Mouse (Mus musculus) gastrocnemius, adult 2 months (tissue): Measurements from ENCODE around the gene Dcbld1. TPM values are rescaled to one million over a fixed set of nuclear protein-coding genes. Genes with fewer than 3 reads are reported as not detected.

Source experiments
- DNase-seq: peaks from one replicate; pipeline ENCODE4 v3.0.0; 2022
- H3K27ac ChIP-seq: fragments of 200-600 bp; 2 replicates; pipeline ENCODE4 v1.8.1; 2022; ENCODE audit warnings: mild to moderate bottlenecking
- H3K4me3 ChIP-seq: fragments of 200-600 bp; 2 replicates; pipeline ENCODE4 v1.8.1; 2022; ENCODE audit warnings: mild to moderate bottlenecking, moderate library complexity
- CTCF ChIP-seq: fragments of 200-600 bp; IDR thresholded peaks from 2 replicates; pipeline ENCODE4 v1.8.1; 2022; ENCODE audit warnings: antibody characterized with exemption, mild to moderate bottlenecking, moderate library complexity
- intact Hi-C: fragments of 180-260 bp; cut with DNase I; formaldehyde crosslinking; loops from one replicate; pipeline ENCODE4 v1.15.1; 2025
- total RNA-seq, 2 experiments: library from RNA; stranded (reverse); gene quantifications; 2 replicates each; pipeline ENCODE4 v1.2.3; 2021

Dcbld1 gene
- total RNA-seq, 2 experiments from 2014 or later: 1.3 to 1.8 TPM

DNA sequence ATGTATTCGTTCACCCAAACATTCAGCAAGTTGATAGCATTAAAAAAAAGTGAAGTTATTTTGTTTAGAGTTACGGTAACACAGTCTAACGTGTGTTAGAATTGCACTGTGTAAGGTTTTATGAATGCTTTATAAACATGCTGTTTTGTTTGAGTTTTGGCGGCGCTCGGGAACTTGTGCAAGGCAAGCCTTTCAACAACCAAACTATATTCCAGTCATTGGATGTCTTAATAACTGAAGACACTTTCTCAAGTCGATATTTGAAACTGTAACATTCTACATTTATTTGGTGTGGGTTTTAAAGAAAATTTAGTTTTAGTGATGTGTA lies 1.2 kb downstream of the Dcbld1 start:
- intact Hi-C loops: loop anchor here (10.0 kb wide), 1 partner anchor 180 kb away; the partner anchor contains the start of gene Nus1
- no peak for TF ChIP-seq CTCF
- peak overlapping the region; percentile 96 for H3K4me3 ChIP-seq

DNA sequence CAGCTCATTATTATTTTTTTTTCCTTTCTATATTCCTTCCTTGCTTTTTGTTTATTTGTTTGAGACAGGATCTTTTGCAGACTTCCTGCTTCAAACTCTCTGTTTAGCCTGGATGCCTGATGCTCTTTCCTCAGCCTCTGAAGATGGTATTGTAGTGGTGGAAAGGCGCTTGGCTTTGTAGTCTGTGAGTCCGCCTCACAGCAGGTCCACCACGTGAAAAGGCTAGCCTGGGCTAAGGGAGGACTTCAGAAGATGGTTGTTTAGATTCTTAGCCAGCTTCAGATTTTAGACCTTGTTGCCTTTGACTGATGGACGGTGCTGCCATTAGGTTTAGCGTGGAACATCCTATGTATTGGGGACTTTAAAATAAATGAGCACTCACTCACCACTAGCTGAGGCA lies 2.0 kb downstream of the Dcbld1 start:
- Histone ChIP-seq H3K27ac (no peak overlapping the region), H3K4me3 (peak overlapping the region; percentile 96)
- DNase-seq: no peak
- TF ChIP-seq CTCF: no peak
- intact Hi-C loops: loop anchor here (10.0 kb wide), 1 partner anchor 179 kb away; the partner anchor contains the start of gene Nus1

More for the DNA sequence above, 1.2 kb downstream of the Dcbld1 start:
- peak overlapping the region; percentile 88; the same call in 1 of the 2 replicates for H3K27ac ChIP-seq
- no peak for DNase-seq

DNA sequence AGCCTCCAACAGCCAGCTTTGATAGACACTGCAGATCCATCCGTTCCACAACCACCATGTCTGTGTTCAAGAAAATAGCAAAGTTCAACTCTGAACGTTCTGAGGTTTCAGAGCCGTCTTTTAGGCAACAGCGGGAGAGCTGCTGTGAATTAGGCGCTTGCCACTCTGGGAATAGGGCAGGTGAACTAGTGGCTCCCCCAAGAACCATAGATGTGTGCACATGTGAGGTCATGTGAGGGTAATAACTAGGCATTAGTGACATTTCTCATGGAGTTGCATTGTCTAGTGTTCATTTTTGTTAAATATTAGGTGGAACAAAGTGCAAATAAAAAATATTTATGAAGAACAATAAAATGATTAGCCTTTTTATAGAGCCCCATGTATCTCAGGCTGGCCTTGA lies 8.6 kb downstream of the Dcbld1 start:
- Histone ChIP-seq H3K4me3 (no peak overlapping the region), H3K27ac (no peak overlapping the region)
- TF ChIP-seq CTCF: no peak
- no peak for DNase-seq
- intact Hi-C loops: no loop called here

DNA sequence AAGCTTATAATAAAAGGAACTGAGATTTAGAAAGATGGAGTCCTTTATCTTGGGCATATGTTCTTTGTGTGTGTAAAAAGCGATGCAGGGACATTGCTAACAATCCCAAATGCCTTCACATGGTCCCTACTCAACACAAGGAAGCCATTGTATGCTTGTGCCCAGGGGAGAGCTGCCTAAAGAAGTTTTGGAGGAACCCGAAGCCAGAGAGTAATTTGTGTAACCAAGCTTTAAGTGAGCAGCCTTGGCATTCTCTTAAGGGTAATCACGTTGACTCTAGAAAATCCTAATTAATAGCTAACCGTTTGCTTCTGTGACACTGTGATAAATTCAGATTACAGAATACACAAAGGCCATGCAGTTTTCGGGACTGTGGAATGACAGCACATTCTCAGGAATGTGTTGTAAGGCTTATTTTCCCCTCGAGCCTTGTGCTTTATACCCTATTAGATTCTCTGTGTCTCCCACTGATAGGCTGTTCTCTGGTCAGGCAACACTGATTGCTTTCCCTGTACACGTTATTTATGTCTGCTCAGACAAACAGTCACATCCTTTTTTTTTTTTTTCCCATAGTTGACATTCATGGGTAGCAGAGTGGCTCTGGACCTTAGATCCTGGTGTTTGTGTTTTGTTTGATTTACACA lies 9.4 kb downstream of the Dcbld1 start:
- no peak for DNase-seq
- intact Hi-C loops: no loop called here
- no peak for TF ChIP-seq CTCF

DNA sequence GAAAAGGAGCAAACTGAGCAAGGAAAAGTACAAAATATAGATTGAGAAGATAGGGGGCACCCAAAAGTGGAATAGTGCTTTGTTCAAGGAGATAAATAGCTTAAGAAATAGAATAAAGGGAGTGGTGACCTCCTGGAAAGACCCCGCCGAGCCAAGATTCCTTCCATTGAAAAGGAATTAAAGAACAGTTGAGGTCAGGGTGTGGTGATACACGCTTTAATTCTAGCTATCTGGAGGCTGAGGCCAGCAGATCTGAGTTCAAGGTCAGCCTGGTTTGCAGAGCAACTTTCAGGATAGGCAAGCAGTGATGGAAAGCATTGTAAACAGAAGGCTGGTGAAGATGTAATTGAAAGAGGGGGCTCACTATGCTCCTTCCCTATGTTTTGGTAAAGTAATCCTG lies 12.8 kb downstream of the Dcbld1 start:
- no peak for TF ChIP-seq CTCF
- no peak overlapping the region for H3K4me3 ChIP-seq
- intact Hi-C loops: no loop called here
- H3K27ac ChIP-seq: no peak overlapping the region
- DNase-seq: no peak

More for the DNA sequence above, 9.4 kb downstream of the Dcbld1 start:
- H3K27ac ChIP-seq: no peak overlapping the region
- H3K4me3 ChIP-seq: no peak overlapping the region

DNA sequence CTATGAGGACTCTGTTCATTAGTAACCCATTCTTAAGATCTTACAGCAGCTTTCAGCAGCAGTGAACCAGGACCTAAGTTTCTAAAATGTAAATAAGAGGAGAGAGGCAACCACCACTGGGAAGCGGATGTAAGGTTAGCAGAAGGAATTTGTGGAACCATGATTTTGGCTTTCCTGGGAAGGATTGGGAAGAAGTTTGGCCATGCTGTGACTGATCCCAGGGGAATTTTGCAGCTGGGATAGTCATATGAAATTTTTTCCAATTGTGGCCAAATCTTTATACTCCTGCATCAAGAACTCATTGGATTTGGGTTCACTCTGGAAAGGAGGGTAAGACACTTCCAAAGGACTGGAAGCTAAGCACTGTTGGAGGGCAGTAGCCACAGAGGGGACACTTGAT lies 18.8 kb downstream of the Dcbld1 start:
- intact Hi-C loops: no loop called here
- H3K4me3 ChIP-seq: no peak overlapping the region
- no peak for DNase-seq
- no peak for TF ChIP-seq CTCF
- peak overlapping the region; percentile 58 for H3K27ac ChIP-seq

DNA sequence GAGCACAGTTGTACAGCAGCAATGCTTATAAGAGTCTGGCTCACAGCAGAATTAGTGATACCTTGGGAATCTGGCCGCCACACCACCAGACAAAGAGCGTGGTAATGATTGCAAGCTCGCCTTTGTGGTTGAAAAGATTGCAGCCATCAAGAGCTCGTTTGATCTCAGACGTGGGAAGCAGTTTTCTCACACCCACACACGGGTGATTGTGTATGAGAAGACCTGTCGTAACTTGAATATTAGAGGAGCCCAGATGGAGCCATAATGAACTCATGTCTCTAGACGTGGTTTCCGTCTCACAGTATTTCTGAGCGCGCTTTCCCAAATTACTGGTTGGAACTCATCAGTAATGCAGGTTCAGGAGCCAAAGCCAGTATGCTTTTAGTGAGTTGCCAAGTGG lies 20.0 kb downstream of the Dcbld1 start:
- Histone ChIP-seq H3K4me3 (no peak overlapping the region), H3K27ac (no peak overlapping the region)
- TF ChIP-seq CTCF: no peak
- no peak for DNase-seq
- intact Hi-C loops: no loop called here

DNA sequence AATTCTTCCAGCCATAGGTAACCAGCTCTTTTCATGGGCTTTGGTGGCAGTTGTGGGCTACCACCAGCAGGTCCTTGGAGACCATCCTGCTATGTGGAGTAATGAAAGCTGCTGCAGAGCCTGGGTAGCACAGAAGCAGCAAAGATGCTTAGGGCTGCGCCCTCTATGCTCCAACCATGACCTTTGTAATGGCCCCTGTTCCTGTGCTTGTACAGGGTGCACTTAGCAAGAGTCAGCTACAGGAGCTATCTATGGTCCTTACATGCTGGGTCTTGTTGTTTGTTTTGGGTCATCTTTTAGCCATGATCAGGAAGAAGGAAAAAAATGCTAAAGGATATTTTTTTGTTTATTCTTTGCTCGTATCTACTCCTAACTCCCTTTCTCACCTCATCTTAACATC lies 24.3 kb downstream of the Dcbld1 start:
- no peak for TF ChIP-seq CTCF
- Histone ChIP-seq H3K27ac (no peak overlapping the region), H3K4me3 (no peak overlapping the region)
- DNase-seq: no peak
- intact Hi-C loops: no loop called here

DNA sequence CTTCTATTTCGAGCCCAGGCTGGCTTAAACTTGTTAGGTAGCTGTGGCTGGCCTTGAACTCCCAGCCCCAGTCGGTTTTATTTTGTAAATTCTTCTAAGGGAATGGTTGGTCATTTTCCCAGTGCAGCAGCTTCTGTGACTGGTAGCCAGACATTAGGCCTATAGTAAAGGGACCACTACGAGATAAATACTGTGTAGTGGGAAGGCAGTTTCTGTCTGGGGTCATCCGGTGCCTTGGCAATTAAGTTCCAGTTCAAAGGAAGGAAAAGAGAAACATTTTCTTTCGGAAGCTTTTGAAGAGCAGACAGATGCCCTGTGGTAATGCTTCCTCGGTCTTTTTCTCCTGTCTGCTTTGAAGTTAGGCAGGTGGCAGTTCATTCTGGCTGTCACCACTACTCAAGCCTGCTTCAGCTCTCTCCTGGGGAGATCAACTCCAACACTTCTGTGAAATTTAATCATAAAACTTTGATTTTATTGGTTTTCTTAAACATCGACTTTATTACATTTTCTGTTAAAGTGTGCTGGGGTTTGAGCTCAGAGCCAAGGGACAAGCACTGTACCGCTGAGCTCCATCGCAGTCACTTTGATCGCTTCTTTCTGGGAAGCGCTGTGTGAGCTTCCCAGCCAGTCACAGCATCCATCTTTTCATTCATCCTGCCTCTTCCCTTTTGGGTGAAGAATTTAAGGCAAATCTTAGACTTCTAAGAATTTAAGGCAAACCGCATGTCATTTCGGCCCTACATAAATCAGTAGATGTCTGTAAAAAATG lies 24.9 kb downstream of the Dcbld1 start:
- TF ChIP-seq CTCF: no peak
- DNase-seq: no peak
- H3K27ac ChIP-seq: no peak overlapping the region
- intact Hi-C loops: no loop called here
- no peak overlapping the region for H3K4me3 ChIP-seq

DNA sequence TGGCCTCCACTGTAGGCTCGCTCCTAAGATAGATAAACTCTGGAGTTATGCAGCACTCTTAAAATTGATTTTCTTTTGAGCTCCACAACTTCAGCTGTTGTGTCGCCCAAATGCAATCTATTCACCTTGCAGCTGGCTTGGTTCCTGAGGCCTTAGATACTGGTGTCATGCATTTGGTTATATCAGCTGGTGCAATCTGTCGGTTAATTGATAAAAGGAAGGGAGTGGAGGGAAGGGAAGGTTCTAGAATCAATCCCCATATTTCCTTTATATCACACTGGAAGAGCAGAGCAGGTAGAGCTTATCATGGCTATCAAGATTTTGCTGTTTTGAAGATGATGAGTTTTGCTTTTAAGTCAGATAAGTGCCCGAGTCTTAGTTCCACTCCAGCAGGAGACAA lies 26.8 kb downstream of the Dcbld1 start:
- Histone ChIP-seq H3K27ac (no peak overlapping the region), H3K4me3 (no peak overlapping the region)
- TF ChIP-seq CTCF: no peak
- intact Hi-C loops: no loop called here
- DNase-seq: no peak

DNA sequence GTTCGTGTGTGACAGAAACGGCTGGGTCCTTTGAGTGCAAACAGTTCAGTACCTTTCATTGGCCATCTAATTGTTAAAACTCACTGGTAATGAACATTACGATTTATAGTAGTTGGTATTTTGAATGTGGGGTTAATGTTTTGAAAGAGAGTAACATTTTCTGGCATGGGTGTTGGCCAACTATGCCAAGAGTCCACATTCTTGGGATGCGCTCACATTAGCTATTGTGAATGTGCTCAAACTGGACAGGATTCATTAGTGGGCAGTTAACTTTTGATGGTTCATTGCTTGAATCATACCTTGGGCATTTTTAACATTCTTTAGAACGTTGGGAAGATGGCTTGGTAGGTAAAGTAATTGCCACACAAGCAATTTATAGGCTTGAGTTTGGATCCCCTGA lies 30.7 kb downstream of the Dcbld1 start:
- DNase-seq: no peak
- TF ChIP-seq CTCF: no peak
- intact Hi-C loops: no loop called here

DNA sequence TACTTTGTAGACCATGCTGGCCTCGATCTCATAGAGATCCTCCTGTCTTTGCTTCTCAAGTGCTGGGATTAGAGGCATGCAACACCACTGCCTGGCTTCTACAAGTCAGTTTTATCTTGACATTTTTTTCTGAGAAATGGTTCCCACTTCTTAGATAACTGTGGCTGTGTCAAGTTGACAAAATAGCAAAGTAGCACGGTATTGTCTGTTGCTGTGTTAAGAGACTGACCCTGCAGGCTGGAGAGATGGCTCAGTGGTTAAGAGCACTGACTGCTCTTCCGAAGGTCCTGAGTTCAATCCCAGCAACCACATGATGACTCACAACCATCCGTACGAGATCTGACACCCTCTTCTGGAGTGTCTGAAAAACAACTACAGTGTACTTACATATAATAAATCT lies 35.5 kb downstream of the Dcbld1 start:
- no peak for TF ChIP-seq CTCF
- Histone ChIP-seq H3K27ac (no peak overlapping the region), H3K4me3 (no peak overlapping the region)
- no peak for DNase-seq
- intact Hi-C loops: no loop called here

More for the DNA sequence above, 30.7 kb downstream of the Dcbld1 start:
- Histone ChIP-seq H3K4me3 (no peak overlapping the region), H3K27ac (no peak overlapping the region)

DNA sequence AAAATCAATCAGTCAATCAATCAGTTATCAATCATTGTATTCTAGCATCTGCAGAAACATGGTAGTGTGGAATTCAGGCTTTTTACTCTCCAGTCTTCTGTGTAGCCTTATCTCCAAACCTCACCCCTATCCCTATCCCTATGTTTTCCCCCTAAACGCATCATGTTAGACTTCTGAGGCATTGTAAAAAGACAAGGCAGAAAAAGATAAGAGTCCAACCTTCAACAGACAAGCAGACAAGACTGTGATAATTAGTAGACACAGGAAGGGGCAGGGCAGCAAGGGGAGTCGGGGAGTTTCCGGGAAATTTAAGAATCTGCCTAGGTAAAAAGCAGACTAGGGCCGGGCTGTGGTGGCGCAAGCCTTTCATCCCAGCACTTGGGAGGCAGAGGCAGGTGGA lies 38.0 kb downstream of the Dcbld1 start:
- no peak for DNase-seq
- H3K27ac ChIP-seq: no peak overlapping the region
- no peak overlapping the region for H3K4me3 ChIP-seq
- intact Hi-C loops: no loop called here
- TF ChIP-seq CTCF: no peak

DNA sequence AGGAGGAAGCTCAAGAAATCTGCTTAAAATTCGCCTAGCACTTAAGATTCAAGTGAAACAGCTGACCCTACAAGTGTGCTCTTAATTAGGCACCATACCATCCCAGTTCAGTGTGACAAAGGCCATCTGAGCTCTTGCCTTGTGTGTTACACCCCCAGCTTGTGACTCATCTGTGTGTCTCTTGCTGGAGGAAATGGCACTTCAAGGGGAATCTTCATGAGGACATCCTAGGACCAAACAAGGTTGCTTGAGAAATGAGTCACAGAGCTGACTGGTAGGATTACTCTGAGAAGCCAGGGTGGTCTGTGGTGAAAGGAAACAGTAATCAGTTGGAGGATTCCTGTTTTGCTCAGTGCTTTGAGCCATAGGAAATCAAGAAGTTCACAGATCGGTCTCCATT lies 39.6 kb downstream of the Dcbld1 start:
- H3K27ac ChIP-seq: no peak overlapping the region
- intact Hi-C loops: no loop called here
- no peak for DNase-seq
- TF ChIP-seq CTCF: no peak
- H3K4me3 ChIP-seq: no peak overlapping the region
